ENCODE assay signal across 18 mouse cellular contexts in genomic region chr13:75785726-75786125, GRCm38 (mm10).
"Had no signal": no experiment of that assay in that cellular context is flagged by ENCODE, and none has a peak within 500 bp of the region (broad histone marks: within the 10 kb centered on the region; RNA-seq: fewer than 3 reads in every experiment).

No protein-coding gene starts in this region.

- H3K27ac ChIP-seq: limb, embryonic 10.5 days; limb, embryonic 13.5 days; liver, embryonic 13.5 days; macrophage; midbrain, embryonic 12.5 days; midbrain, embryonic 15.5 days; neural tube, embryonic 12.5 days; neural tube, embryonic 15.5 days had no signal

- H3K4me1 ChIP-seq: limb, embryonic 10.5 days; limb, embryonic 13.5 days; liver, embryonic 13.5 days; midbrain, embryonic 12.5 days; midbrain, embryonic 15.5 days; neural tube, embryonic 12.5 days; neural tube, embryonic 15.5 days had no signal

- H3K27me3 ChIP-seq: limb, embryonic 13.5 days; liver, embryonic 13.5 days; midbrain, embryonic 12.5 days; midbrain, embryonic 15.5 days; neural tube, embryonic 12.5 days; neural tube, embryonic 15.5 days had no signal

- DNase-seq: kidney, adult 9 months; kidney, postnatal 14 days; kidney, postnatal 4 days; liver; liver, embryonic 13.5 days; lung, embryonic 14.5 days; retina, postnatal 1 day; right cerebral cortex, postnatal 25 days; thymus, adult 2 months; thymus, postnatal 14 days; thymus, postnatal 4 days had no signal

- H3K4me3 ChIP-seq: limb, embryonic 10.5 days; limb, embryonic 13.5 days; liver, embryonic 13.5 days; midbrain, embryonic 12.5 days; midbrain, embryonic 15.5 days; neural tube, embryonic 12.5 days; neural tube, embryonic 15.5 days had no signal

- H3K36me3 ChIP-seq: limb, embryonic 10.5 days; limb, embryonic 13.5 days; midbrain, embryonic 12.5 days; midbrain, embryonic 15.5 days; neural tube, embryonic 12.5 days; neural tube, embryonic 15.5 days had no signal

- H3K9me3 ChIP-seq: limb, embryonic 10.5 days; limb, embryonic 13.5 days; liver, embryonic 13.5 days; midbrain, embryonic 12.5 days; midbrain, embryonic 15.5 days; neural tube, embryonic 12.5 days; neural tube, embryonic 15.5 days had no signal
